Mouse (Mus musculus) embryonic fibroblast, embryonic 13.5 days (primary cell): ENCODE data around the gene Btrc. TPM values are rescaled to one million over a fixed set of nuclear protein-coding genes. Genes with fewer than 3 reads are reported as not detected.
"Not testable (repeated sequence)": the region's sequence is repeated elsewhere in the genome, so short reads cannot be mapped to it uniquely, and the experiment has no call there.

Experiments used
- H3K27ac ChIP-seq: 2 replicates; pipeline ENCODE4 v1.5.1; 2012; ENCODE audit warnings: low read length, control low read depth, inconsistent platforms; ENCODE audit not compliant: insufficient read depth
- H3K4me1 ChIP-seq: 2 replicates; pipeline ENCODE4 v1.6.1; 2011; ENCODE audit warnings: low read length; ENCODE audit not compliant: control insufficient read depth, insufficient read depth
- H3K4me3 ChIP-seq: 2 replicates; pipeline ENCODE4 v1.5.1; 2011; ENCODE audit warnings: mild to moderate bottlenecking, control low read depth, low read length; ENCODE audit not compliant: insufficient read depth
- CTCF ChIP-seq: IDR thresholded peaks from 2 replicates; pipeline ENCODE4 v1.5.1; 2011; ENCODE audit warnings: mild to moderate bottlenecking, control low read depth, low read length, moderate library complexity, borderline replicate concordance; ENCODE audit not compliant: insufficient read depth
- POLR2A ChIP-seq: IDR thresholded peaks from 2 replicates; pipeline ENCODE4 v1.6.1; 2011; ENCODE audit warnings: low read depth, mild to moderate bottlenecking, control low read depth, low read length, moderate library complexity
- polyA plus RNA-seq: library from polyadenylated mRNA; stranded (reverse); fragments of >200 nt; gene quantifications from 2 replicates; pipeline ENCODE4 v1.2.4, GENCODE M21; 2011; ENCODE audit warnings: low read depth; ENCODE audit not compliant: missing spikeins, insufficient read length

The Btrc gene
- polyA plus RNA-seq, 1 experiment: 33.8 TPM

DNA sequence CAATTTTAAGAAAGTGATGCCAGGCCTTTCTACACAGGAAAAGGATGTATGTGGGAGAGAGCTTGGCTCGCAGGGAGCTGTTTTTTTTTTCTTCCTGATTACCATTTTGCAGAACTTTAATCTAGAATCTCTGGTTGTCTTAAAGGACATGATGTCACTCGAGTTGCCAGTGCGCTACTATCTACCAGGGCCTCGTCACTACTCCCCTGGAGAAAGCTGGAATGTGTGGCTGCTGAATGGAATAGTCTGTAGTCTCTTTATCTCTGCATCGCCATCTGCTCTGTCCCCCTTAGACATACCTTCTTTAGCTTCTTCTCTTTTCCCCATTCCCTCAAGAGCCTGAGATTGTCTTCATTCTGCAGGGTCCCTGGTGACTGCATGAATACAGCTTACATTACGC, 7.9 kb upstream of the Btrc start:
- H3K27ac ChIP-seq: no peak overlapping the region
- TF ChIP-seq POLR2A: no peak
- TF ChIP-seq CTCF: no peak
- H3K4me3 ChIP-seq: no peak overlapping the region
- no peaks in the 10 kb centered on the region for H3K4me1 ChIP-seq

DNA sequence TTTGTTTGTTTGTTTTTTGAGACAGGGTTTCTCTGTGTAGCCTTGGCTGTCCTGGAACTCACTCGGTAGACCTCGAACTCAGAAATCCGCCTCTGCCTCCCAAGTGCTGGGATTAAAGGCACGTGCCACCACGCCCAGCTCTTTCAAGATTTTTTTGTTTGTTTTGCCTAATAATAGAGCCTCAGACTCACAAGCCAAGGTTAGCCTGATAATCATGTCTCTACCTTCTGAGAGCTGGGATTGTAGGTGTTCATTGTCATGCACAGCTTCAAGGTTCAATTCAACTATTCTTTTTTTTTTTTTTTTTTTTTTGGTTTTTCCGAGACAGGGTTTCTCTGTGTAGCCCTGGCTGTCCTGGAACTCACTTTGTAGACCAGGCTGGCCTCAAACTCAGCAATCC, 6.7 kb upstream of the Btrc start:
- H3K4me3 ChIP-seq, H3K27ac ChIP-seq, H3K4me1 ChIP-seq: not testable (repeated sequence)

DNA sequence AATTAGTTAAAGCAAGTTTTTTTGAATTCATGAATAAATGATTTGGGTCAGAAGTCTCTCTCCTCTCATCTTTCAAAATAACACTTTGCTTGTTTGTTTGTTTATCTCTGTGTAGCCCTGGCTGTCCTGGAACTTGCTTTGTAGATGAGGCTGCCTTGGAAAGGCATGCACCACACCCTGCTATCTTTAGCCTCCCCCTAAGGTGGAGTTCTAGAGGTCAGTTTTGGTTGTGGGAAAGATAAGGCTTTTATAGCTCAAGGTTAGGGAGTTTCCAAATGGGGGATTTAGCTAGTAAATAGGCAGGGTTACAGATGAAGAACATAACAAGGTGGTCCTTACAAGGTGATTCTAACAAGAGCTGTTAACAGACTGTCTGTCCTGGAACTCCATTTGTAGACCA, 3.0 kb upstream of the Btrc start:
- H3K27ac ChIP-seq: no peak overlapping the region
- H3K4me1 ChIP-seq: no peaks in the 10 kb centered on the region
- TF ChIP-seq CTCF (no peak), POLR2A (no peak)
- H3K4me3 ChIP-seq: no peak overlapping the region

DNA sequence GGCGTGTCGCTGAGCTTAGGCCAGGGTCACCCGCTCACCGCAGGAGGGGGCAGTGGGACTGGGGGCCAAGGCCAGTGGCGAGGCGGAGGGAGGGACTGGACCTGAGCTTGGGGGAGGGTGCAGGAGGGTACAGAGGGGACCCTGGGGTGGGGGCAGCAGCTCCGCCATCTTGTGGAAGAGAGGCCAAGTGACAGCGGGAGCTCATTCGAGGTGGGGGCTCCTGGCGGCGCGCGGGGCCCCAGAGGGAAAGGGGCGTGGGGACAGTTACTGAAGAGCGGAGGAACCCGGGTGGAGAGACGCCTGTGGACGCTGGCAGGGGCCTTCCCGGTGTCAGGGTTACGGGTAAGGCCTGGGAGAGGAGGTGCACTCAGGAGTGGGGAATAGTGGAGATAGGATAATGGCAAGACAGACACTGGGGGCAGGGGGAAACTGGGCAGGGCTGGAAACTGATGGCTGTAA, 428 bp downstream of the Btrc start:
- H3K27ac ChIP-seq: peak overlapping the region; percentile 21; the same call in 1 of the 2 replicates
- H3K4me1 ChIP-seq: no peaks in the 10 kb centered on the region; the same call in 1 of the 2 replicates
- TF ChIP-seq POLR2A (no peak), CTCF (no peak)
- peak overlapping the region; percentile 63 for H3K4me3 ChIP-seq

DNA sequence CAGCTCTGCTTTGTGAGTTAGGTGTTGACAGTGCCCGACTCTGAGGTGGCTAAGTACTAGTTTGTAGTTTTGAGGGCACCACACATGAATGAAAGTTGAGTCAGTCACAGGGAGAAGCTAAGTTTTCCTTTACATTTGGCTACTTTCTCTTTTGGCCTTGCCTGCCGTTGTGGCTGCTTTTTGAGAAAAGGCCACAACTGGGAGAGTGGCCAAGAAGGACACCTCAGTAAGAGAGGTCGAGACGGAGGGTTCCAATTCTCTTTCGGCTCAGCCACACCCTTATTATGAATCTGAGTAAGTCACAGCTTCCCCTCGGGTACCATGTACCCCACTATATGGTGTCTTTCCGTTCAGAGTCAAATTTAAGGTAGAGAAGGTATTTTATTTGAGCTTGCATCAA, 3.1 kb downstream of the Btrc start:
- no peaks in the 10 kb centered on the region; the same call in 1 of the 2 replicates for H3K4me1 ChIP-seq
- H3K27ac ChIP-seq: no peak overlapping the region
- no peak for TF ChIP-seq CTCF
- no peak for TF ChIP-seq POLR2A
- H3K4me3 ChIP-seq: no peak overlapping the region

DNA sequence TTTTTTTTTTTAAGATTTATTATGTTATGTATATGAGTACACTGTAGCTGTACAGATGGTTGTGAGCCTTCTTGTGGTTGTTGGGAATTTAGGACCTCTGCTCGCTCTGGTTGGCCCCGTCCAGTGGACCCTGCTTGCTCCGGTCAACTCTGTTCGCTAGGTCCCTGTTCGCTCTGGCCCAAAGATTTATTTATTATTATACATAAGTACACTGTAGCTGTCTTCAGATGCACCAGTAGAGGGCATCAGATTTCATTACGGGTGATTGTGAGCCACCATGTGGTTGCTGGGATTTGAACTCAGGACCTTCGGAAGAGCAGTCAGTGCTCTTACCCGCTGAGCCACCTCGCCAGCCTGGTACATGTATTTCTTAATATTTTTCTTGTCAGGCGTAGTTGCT, 21.3 kb downstream of the Btrc start:
- not testable (repeated sequence) for H3K27ac ChIP-seq, H3K4me3 ChIP-seq, H3K4me1 ChIP-seq

DNA sequence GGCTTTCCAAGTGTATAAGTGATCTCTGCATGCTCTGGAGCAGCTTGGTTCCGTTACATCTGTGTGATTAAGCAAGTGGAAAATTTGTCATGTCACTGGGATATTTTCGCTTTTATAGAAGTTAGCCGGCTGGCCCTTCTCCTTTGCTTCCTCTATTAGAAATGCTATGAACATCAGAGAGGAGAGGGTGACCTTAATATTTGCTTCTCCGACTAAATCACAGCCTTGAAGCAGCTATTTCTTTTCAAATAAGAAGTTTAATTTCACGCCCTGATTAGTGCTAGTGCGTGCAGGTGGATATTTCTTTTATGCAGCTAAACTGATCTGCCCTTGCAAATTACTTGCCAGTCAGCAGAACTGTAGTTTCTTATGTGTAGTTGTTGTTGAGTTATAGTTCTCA, 25.0 kb downstream of the Btrc start:
- TF ChIP-seq CTCF: no peak
- no peak for TF ChIP-seq POLR2A
- Histone ChIP-seq H3K4me1 (no peaks in the 10 kb centered on the region), H3K4me3 (no peak overlapping the region), H3K27ac (no peak overlapping the region)

DNA sequence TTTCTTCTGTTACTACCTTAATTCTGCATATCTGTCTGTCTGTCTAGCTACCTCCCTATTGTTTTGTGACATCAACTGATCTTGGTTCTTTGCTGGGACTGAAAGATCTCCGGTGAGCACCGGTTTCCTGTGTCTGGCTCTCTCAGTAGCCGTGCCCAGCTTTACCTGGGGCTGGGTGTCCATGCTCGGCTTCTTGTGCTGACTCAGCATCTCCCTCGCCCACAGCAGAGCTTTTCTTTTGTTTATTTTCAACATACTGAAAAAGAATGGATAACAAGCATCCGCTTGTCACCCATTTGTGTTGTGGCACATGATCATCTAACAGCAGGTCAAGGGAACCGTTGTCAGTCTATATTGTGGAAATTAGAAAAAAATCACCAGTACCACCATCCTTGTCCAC, 30.5 kb downstream of the Btrc start:
- no peak overlapping the region for H3K4me3 ChIP-seq
- no peaks in the 10 kb centered on the region for H3K4me1 ChIP-seq
- TF ChIP-seq POLR2A: no peak
- no peak for TF ChIP-seq CTCF
- no peak overlapping the region for H3K27ac ChIP-seq

DNA sequence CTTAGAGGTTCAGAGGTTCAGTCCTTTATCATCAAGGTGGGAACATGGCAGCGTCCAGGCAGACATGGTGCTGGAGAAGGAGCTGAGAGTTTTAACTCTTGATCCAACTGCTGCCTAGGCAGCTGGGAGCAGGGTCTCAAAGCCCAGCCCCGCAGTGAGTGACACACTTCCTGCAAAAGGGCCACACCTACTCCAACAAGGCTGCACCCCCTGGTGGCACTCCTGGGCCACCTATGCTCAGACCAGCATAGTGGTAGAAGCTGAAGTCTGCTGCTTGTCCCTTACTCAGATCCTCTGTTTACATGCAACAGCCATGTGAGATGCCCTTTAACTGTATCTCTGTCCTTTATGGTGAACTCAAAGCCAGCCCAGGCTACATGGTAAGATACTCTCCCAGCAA, 47.5 kb downstream of the Btrc start:
- H3K4me1 ChIP-seq: no peaks in the 10 kb centered on the region
- TF ChIP-seq POLR2A (no peak), CTCF (no peak)
- H3K4me3 ChIP-seq: no peak overlapping the region
- H3K27ac ChIP-seq: no peak overlapping the region

DNA sequence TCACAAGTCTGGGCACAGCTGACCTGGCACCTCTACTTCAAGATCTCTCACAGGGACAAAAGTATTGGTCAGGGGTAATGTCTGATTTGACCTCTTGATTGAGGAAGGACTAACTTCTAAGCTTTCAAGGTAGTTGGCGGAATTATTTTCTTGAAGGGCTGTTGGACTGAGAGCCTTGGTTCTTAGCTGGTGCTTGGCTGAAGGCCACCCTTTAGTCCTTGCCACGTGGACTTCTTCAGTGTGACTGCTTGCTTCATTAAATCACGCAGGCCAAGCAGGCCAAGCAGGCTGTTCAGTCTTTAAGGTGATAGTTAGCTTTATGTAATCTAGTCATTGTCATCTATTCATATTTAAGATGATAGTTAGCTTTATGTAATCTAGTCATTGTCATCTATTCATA, 49.2 kb downstream of the Btrc start:
- no peak overlapping the region for H3K27ac ChIP-seq
- H3K4me3 ChIP-seq: no peak overlapping the region
- TF ChIP-seq POLR2A: no peak
- TF ChIP-seq CTCF: no peak
- no peaks in the 10 kb centered on the region for H3K4me1 ChIP-seq

DNA sequence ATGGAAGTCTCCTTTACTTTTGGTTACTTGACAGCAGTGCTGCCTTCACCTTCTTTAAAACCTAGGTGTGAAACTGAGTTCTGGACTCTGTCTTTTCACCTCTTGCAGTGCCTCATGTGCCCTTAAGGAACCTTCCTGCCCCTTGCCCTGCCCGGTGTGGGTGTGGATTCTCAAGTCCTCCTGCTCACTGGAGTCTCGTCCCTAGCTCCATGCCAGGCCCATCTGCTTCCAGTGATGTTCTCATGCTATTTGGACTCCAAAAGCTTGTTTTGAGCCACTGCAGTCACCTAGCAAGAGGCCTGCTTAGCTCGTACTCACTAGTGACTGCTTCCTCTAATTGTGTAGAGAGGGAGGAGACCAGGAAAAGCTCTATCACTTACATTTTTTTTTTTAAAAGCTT, 50.4 kb downstream of the Btrc start:
- Histone ChIP-seq H3K4me3 (no peak overlapping the region), H3K4me1 (no peaks in the 10 kb centered on the region), H3K27ac (no peak overlapping the region)
- no peak for TF ChIP-seq POLR2A
- TF ChIP-seq CTCF: no peak

DNA sequence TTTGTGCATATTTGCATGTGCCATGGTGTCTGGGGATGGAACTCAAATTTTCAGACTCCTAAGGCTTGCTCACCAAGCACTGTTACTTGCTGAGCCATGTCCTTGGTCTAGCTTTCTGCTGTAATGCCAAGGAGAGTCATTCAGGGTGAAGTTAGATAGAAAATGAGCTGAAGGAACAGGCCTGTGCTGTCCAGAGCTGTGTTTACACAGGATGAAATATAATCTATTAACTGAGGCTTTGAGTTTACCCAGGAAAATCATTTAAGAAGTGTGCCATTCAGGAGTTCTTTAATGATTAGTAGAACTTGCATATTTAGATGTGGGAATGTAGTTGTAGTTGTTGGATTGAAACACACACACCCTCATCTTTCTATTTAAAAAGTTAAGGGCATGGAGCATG, 54.1 kb downstream of the Btrc start:
- Histone ChIP-seq H3K27ac (no peak overlapping the region), H3K4me1 (no peaks in the 10 kb centered on the region), H3K4me3 (no peak overlapping the region)
- TF ChIP-seq CTCF (no peak), POLR2A (no peak)
